In the genomic region with DNA sequence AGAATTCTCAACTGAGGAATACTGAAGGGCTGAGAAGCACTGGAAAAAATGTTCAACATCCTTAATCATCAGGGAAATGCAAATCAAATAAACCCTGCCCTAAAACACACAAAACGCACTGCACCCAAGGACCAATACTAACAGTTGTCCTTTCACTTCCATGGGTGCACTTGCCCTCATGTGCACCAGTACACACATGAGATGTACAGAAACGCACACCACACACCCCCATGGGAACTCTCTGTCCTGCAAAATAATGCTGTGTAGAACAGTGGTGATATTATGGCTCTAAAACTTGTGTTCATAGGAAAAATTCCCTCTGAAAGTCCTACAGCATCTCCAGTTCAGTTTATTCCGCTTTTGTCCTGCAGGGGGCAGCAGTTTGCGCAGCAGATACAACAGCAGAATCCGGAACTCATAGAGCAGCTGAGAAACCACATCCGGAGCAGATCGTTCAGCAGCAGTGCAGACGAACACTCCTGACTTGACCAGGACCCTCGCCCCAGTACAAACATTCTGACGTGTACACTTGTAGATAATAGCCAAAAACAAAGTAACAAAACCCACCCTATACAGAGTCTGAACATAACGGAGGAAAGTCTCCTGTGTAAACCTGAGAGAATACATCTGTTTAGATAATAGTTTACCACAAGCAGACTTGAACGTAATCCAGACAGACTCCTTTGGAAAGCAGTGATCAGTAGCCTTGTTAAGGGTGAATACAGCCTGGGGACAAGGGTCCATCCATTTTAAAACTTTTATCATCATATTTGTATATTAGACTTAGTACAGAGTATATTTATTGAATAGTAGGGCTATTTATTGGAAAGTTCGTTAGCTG, we compare ENCODE assay signal across 8 mouse cellular contexts. TPM values are rescaled to one million over a fixed set of nuclear protein-coding genes. Genes with fewer than 3 reads are reported as not detected.
A peak's percentile ranks its signal among the peaks of the same experiment; 100 is the strongest.
DNase-seq lines count a peak whose midpoint lies in the region; ATAC-seq lines count a peak whose summit lies in the region.

No protein-coding gene starts in this region.

- peak; percentile 98 for ATAC-seq in activated CD4-positive, CD25-positive, alpha-beta regulatory T cell, adult 4 months

- DNase-seq in cerebellum, postnatal 36 days = peak; percentile 79 to 86
- peak; percentile 72 for DNase-seq in gastrocnemius, adult 18-20 months (ENCODE audit: low spot score)
- peak; percentile 46 for DNase-seq in hindlimb bud, embryonic 11.5 days (ENCODE audit: extremely low spot score, low read depth, low spot score)
- peak; percentile 37 to 90 for DNase-seq in left cerebral cortex, adult 9 months (ENCODE audit: low spot score in 2 of 2)
- DNase-seq in mesoderm, embryonic 11.5 days (ENCODE audit: low read depth, low spot score) = peak; percentile 76
- DNase-seq in right cerebral cortex, postnatal 36 days (ENCODE audit: low spot score in 2 of 2) = peak; percentile 71 to 76
- DNase-seq in urinary bladder, postnatal 4 days (ENCODE audit: low spot score in 2 of 2) = peak; percentile 62 to 82

RNA-seq across cellular contexts. Expression of a gene that starts 30.0 kb away (rescaled TPM):
- under 1 TPM; 0.15 to 0.42 TPM for polyA plus RNA-seq in activated CD4-positive, CD25-positive, alpha-beta regulatory T cell, adult 4 months (2017; shearing (Covaris generic))
- under 1 TPM; 0.30 to 0.57 TPM for total RNA-seq in gastrocnemius, adult 18-20 months (2021)

RNA-seq across cellular contexts. Expression of a gene that starts 30.2 kb away (rescaled TPM):
- 1 to 10 TPM; 6.3 to 8.3 TPM for polyA plus RNA-seq in activated CD4-positive, CD25-positive, alpha-beta regulatory T cell, adult 4 months (2017; shearing (Covaris generic))
- total RNA-seq in gastrocnemius, adult 18-20 months (2021) = 1 to 10 TPM; 4.7 to 7.0 TPM

RNA-seq across cellular contexts. Expression of a gene that starts 38.7 kb away (rescaled TPM):
- 10 to 100 TPM; 46.1 to 47.7 TPM for polyA plus RNA-seq in activated CD4-positive, CD25-positive, alpha-beta regulatory T cell, adult 4 months (2017; shearing (Covaris generic))
- total RNA-seq in gastrocnemius, adult 18-20 months (2021) = 10 to 100 TPM; 29.0 to 29.8 TPM

RNA-seq across cellular contexts. Expression of a gene that starts 39.0 kb away (rescaled TPM):
- polyA plus RNA-seq in activated CD4-positive, CD25-positive, alpha-beta regulatory T cell, adult 4 months (2017; shearing (Covaris generic)) = 10 to 100 TPM; 23.3 to 28.8 TPM
- 10 to 100 TPM; 24.8 to 26.5 TPM for total RNA-seq in gastrocnemius, adult 18-20 months (2021)

Comparison
In these comparisons a context has a peak if more than half of its experiments do, and no peak if none do; other contexts are left out.
1. Peak in every context shown above with its lines: DNase-seq and ATAC-seq.